Mouse (Mus musculus) brain, embryonic 14.5 days (tissue): ENCODE measurements around the gene Rangap1. TPM values are rescaled to one million over a fixed set of nuclear protein-coding genes. Genes with fewer than 3 reads are reported as not detected.
"Not testable (repeated sequence)": the region's sequence is repeated elsewhere in the genome, so short reads cannot be mapped to it uniquely, and the experiment has no call there.

Source experiments
- DNase-seq: peaks from one replicate; pipeline ENCODE4 v3.0.0-alpha.2; 2011; ENCODE audit warnings: low read depth
- CTCF ChIP-seq: fragments of 200-500 bp; IDR thresholded peaks from 2 replicates; pipeline ENCODE4 v1.5.1; 2012; ENCODE audit warnings: inconsistent platforms, mild to moderate bottlenecking, moderate library complexity, borderline replicate concordance; ENCODE audit not compliant: insufficient read depth, insufficient read length; ENCODE audit errors: extremely low read depth
- POLR2A ChIP-seq: fragments of 200-500 bp; IDR thresholded peaks from 2 replicates; pipeline ENCODE4 v1.6.1; 2012; ENCODE audit warnings: mild to moderate bottlenecking, inconsistent platforms, borderline replicate concordance; ENCODE audit not compliant: poor library complexity, insufficient read depth, insufficient read length, severe bottlenecking; ENCODE audit errors: extremely low read depth
- polyA plus RNA-seq: library from polyadenylated mRNA; depleted of rRNA; stranded (reverse); fragments of >200 nt; gene quantifications from 2 replicates; pipeline ENCODE4 v1.2.3, GENCODE M21; 2012

Rangap1 gene
- polyA plus RNA-seq, 1 experiment = 131 TPM

DNA sequence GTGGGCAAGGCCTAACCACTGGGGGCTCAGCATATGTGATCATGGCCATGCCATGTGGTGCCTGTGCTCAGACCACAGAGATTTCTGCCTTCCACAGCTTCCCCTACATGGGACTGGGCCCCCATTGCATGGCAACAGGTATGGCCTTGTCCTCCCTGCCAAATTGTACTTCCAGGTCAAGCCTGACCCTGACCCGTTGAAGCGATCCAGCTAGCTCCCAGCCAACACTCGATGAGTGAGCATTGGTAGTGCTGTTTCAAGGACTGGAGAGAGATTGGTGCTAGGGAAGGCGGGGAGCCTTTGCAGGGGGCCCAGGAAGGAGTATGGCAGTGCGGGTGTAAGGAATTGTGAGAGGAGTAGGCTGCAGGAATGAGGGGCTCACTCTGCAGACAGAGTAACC lies 21.1 kb upstream of the Rangap1 start:
- TF ChIP-seq CTCF (no peak), POLR2A (no peak)
- DNase-seq = no peak

DNA sequence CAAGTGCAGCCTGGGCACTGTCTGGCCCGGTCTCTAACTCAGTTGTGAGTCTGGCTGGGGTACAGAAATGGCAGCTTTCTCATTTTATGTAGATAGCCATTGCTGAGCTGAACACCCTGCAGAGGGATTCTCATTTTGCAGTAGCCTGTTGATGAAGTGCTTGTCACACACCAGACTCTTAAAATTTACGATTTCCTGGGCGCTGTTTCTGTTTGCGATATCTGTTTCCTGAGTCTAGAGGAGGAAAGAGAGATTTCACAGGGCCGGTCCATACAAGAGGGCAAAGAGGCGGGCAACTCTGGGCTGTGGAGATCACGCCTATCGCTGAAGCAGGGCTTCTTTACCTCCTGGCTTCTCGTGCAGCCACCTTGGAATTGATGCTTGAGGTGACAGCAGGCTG lies 20.3 kb upstream of the Rangap1 start:
- no peak for TF ChIP-seq CTCF
- no peak for TF ChIP-seq POLR2A

DNA sequence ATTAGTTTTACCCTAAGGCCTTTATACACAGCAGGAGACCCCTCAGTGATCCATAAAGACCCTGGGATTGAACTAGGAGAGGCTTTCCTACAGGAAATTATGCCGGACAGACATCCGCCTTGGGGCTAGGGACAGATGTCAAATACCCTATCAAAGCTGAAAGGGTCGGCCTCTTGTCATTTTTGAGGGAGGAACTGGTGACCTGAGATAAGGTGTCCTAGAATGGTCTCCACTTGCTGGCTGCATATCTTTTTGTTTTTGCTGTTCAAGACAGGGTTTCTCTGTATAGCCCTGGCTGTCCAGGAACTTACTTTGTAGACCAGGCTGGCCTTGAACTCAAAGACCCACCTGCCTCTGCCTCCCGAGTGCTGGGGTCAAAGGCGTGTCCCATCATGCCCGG lies 19.2 kb upstream of the Rangap1 start:
- no peak for TF ChIP-seq POLR2A
- no peak for TF ChIP-seq CTCF
- no peak for DNase-seq

More for the DNA sequence above, 20.3 kb upstream of the Rangap1 start:
- no peak for DNase-seq

DNA sequence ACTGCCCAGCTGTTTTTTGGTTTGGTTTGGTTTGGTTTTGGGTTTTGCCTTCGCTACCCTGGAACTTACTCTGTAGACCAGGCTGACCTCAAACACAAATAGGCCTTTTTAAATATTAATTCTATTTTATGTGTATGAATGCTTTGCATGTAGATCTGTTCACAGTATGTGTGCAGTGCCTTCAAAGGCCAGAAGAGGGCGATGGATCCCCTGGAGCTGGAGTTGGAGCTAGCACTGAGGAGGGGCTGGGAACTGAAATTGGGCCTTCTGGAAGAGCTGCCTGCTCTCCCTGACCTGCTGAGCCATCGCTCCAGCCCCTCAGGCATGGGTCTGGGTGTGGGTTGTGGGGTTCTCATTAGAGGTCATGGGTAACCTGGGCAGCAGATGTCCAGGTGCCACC lies 16.6 kb upstream of the Rangap1 start:
- TF ChIP-seq CTCF (no peak; the same call in 1 of the 2 replicates), POLR2A (no peak)
- DNase-seq = no peak

DNA sequence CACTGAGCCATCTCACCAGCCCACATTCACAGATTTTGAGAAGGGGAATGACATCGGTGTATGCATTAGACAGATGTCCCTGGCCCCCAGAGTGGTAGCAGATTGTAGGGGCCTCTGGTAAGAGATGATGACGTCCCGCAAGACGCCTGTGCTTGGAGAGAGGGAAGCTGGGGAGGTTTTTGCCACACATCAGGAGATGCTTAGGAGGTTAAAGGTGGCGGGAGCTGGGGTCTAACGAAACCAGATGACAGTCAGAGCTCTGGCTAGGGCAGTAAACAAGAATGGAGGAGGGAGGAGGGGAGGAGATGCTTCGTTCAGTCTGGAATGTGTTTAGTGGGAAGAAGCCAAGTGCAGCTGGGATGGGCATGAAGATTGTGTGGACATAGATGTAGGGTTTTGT lies 16.1 kb upstream of the Rangap1 start:
- no peak for DNase-seq
- no peak for TF ChIP-seq POLR2A
- TF ChIP-seq CTCF = no peak

DNA sequence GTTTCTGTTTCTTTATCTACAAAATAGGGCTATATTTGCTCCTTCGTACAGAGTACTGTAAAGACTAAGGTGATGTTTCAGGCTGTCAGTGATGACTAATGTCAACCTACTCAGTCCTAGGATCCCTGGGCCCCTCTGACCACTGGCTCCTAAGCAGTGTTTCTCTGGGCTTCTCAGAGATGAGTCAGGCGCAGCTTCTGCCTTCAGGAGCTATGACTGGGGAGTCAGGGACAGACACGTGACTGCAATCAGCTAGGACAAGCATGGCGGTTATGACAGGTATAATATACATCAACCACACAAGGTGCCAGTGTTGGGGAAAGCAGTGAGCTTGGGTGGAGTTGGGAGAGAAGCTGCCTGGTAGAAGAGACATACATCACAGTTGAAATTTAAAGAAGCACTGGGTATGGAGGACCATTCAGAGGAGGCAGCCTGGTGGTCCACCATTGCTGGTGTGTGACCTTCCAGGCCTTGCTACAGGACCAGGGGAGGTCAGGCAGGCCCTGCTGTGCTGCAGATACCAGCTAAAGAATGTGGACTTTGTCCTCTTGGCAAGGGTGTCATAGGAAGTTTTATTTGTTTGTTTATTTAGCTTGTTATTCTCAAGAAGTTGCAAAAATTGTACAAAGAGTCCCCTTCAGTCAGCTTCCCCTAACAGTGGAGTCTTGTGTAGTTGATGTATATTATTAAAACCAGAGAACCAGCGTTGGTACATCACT lies 15.2 kb upstream of the Rangap1 start:
- DNase-seq = no peak
- TF ChIP-seq CTCF (no peak), POLR2A (no peak)

DNA sequence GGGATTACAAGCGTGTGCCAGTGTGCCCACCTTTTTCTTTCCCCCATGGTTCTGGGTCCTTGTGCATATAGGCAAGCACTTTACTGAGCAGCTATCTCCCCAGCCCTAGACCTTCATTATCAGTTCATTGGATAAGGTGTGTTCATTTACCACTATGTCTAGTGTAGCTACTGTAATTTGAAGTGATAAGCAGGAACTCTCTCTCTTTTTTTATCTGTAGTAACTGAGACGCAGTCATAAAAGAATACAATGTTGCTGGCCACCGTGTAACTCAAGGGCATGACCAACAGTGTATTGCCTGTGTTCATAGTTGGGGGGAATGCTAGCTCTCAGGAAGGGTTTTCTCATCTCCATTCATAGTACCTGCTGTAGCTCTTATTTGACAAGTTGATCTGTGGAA lies 14.2 kb upstream of the Rangap1 start:
- TF ChIP-seq POLR2A (no peak), CTCF (no peak)
- no peak for DNase-seq

DNA sequence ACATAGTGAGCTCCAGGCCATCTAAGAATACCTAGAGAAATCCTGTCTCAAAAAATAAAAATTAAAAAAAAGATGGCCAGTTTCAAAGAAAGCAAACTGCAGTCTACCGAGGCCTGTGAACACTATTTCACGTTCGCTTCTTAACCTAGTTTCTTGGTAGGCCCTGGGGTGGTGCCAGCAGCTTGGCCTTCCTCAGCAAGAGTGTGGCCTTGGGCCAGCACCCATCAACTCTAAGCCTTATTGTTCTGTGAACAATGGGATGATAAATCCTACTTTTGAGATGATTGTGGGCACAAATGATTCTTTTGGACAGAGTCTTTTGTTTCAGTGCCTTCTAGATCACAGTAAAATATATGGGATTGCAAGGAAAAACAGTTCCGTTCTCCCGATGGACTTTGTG lies 13.4 kb upstream of the Rangap1 start:
- TF ChIP-seq POLR2A (no peak), CTCF (no peak)
- no peak for DNase-seq

DNA sequence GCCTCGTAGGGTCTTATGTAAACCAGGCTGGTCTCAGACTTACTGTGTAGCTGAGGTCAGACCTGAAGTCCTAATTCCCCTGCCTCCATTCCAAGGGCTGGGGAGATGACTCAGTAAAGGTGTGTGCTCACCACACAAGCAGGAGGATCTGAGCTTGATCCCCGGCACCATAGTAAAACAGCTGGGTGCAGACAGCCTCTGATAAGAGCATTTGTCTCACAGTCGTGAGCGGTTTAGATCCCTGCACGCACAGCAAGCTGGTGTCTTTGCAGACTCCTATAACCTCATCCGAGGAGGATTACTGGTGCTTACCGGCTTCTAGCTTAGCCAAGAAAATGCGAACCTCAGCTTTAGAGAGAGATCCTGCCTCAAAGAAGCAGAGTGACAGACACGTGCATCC lies 8.3 kb upstream of the Rangap1 start:
- DNase-seq = no peak
- TF ChIP-seq CTCF = no peak
- TF ChIP-seq POLR2A = no peak

DNA sequence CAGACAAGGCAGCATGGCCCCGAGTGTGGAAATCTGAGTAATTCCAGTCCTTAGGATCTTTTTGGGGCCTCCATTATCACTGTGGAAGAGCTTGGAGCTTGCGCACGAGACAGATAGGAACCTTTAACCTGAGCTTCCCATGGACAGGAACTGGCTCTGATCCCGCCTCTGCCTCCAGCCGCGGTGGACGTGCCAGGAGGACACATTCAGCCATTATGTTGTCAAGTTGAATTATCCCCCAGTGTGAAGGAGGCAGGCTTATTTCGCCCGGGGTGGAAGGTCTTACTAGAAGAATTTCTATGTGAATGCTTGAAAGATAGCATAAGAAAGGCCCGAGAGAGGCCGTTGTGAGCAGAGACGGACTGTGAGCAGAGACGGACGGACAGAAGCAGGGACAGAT lies 4.4 kb upstream of the Rangap1 start:
- TF ChIP-seq POLR2A (no peak), CTCF (no peak)
- peak; percentile 26 for DNase-seq

DNA sequence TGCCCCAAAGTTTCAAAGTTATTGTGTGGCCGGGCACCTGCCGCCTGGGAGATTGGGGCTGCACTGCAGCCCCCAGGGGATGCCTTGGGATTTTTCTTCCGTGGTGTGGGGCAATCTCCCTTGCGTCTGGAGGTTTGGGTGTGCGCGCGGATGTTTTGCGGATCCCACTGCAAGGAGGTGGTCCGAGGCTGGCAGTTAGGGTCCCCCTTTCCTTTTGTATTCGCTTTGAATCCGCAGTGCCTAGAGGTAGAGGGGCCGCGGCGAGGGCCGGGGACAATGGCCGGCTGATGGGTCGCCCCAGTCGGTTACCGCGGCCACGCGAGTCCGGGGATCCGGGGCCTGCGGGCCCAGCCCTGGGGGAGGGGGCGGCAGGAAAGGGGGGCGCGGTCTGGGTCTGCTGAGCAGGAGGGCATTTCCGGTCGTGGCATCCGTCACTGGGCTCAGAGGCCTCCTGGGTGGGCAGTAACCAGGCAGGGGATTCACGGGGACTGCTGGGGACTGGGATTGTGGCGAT lies 328 bp upstream of the Rangap1 start:
- TF ChIP-seq CTCF (no peak), POLR2A (peak; percentile 11; the same call in 1 of the 2 replicates)
- DNase-seq = peak; percentile 86

DNA sequence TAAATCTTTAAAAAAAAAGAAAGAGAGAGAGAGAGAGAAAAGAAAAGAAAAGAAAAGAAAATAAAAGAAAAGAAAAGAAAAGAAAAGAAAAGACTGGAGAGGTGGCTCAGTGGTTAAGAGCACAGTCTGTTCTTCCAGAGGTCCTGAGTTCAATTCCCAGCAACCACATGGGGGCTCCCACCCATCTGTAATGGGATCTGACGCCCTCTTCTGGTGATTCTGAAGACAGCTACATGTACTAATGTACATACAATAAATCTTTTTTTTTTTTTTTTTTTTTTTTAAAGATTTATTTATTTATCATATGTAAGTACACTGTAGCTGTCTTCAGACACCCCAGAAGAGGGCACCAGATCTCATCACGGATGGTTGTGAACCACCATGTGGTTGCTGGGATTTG lies 3.0 kb downstream of the Rangap1 start:
- not testable (repeated sequence) for DNase-seq
